Mouse (Mus musculus): Measurements from ENCODE around the gene Adgrv1. TPM values are rescaled to one million over a fixed set of nuclear protein-coding genes. Genes with fewer than 3 reads are reported as not detected.

The Adgrv1 gene
- polyA plus RNA-seq, 1 experiment from 2014 or later = 1.5 TPM

GRCm38 (mm10) chr13:81570241-81570821 lies 62.6 kb downstream of the Adgrv1 start:
- no peaks in the 10 kb centered on the region for H3K36me3 ChIP-seq
- H3K4me3 ChIP-seq = no peak overlapping the region
- DNase-seq (ENCODE audit: low spot score) = no peak
- H3K9me3 ChIP-seq (replicated peaks) = no peaks in the 10 kb centered on the region
- H3K27me3 ChIP-seq (ENCODE audit: low read depth, poor library complexity, severe bottlenecking) = no peaks in the 10 kb centered on the region
- H3K27ac ChIP-seq = no peak overlapping the region
- 73% methylated on average over 12 of the region's 12 CpGs for WGBS
- H3K4me1 ChIP-seq = 0 out of 2 replicates have a peak, but pooled peaks cover 4% of the 10 kb centered on the region

- no peak overlapping the region for H3K27ac ChIP-seq
- H3K4me3 ChIP-seq = no peak overlapping the region
- WGBS = 93% methylated on average over 1 of the region's 1 CpGs
- H3K36me3 ChIP-seq = no peaks in the 10 kb centered on the region
- H3K27me3 ChIP-seq (ENCODE audit: low read depth, poor library complexity, severe bottlenecking) = no peaks in the 10 kb centered on the region
- DNase-seq (ENCODE audit: low spot score) = no peak
- no peaks in the 10 kb centered on the region for H3K4me1 ChIP-seq
- no peaks in the 10 kb centered on the region for H3K9me3 ChIP-seq (replicated peaks)
These were observed 82.9 kb downstream of the Adgrv1 start for GRCm38 (mm10) chr13:81550024-81550423.

- DNase-seq (ENCODE audit: low spot score) = no peak
- no peak overlapping the region for H3K27ac ChIP-seq
- no peaks in the 10 kb centered on the region for H3K36me3 ChIP-seq
- H3K9me3 ChIP-seq (replicated peaks) = no peaks in the 10 kb centered on the region
- no peak overlapping the region for H3K4me3 ChIP-seq
- H3K4me1 ChIP-seq = no peaks in the 10 kb centered on the region
- H3K27me3 ChIP-seq (ENCODE audit: low read depth, poor library complexity, severe bottlenecking) = no peaks in the 10 kb centered on the region
- 92% methylated on average over 2 of the region's 2 CpGs for WGBS
These were observed 98.0 kb downstream of the Adgrv1 start for GRCm38 (mm10) chr13:81534916-81535315.

GRCm38 (mm10) chr13:81526687-81527086 lies 106.3 kb downstream of the Adgrv1 start:
- no peak for DNase-seq (ENCODE audit: low spot score)
- WGBS = 63% methylated on average over 4 of the region's 4 CpGs

GRCm38 (mm10) chr13:81510142-81510541 lies 122.8 kb downstream of the Adgrv1 start:
- H3K4me3 ChIP-seq = no peak overlapping the region
- no peaks in the 10 kb centered on the region for H3K27me3 ChIP-seq (ENCODE audit: low read depth, poor library complexity, severe bottlenecking)
- 93% methylated on average over 7 of the region's 7 CpGs for WGBS
- no peak for DNase-seq (ENCODE audit: low spot score)
- no peaks in the 10 kb centered on the region for H3K4me1 ChIP-seq
- H3K27ac ChIP-seq = no peak overlapping the region
- H3K9me3 ChIP-seq (replicated peaks) = no peaks in the 10 kb centered on the region
- H3K36me3 ChIP-seq = no peaks in the 10 kb centered on the region

More at GRCm38 (mm10) chr13:81526687-81527086, 106.3 kb downstream of the Adgrv1 start:
- Histone ChIP-seq H3K36me3 (no peaks in the 10 kb centered on the region), H3K4me3 (no peak overlapping the region), H3K9me3 (replicated peaks) (no peaks in the 10 kb centered on the region), H3K27me3 (ENCODE audit: low read depth, poor library complexity, severe bottlenecking) (no peaks in the 10 kb centered on the region), H3K27ac (no peak overlapping the region), H3K4me1 (no peaks in the 10 kb centered on the region)

GRCm38 (mm10) chr13:81497035-81497434 lies 135.9 kb downstream of the Adgrv1 start:
- no peak for DNase-seq (ENCODE audit: low spot score)
- no peaks in the 10 kb centered on the region for H3K9me3 ChIP-seq (replicated peaks)

GRCm38 (mm10) chr13:81491971-81492370 lies 141.0 kb downstream of the Adgrv1 start:
- no peaks in the 10 kb centered on the region for H3K9me3 ChIP-seq (replicated peaks)
- WGBS = 91% methylated on average over 7 of the region's 7 CpGs
- DNase-seq (ENCODE audit: low spot score) = no peak
- H3K27ac ChIP-seq = no peak overlapping the region
- no peaks in the 10 kb centered on the region for H3K36me3 ChIP-seq
- no peaks in the 10 kb centered on the region for H3K27me3 ChIP-seq (ENCODE audit: low read depth, poor library complexity, severe bottlenecking)
- H3K4me3 ChIP-seq = no peak overlapping the region
- peaks cover 8% of the 10 kb centered on the region; the same call in 1 of the 2 replicates for H3K4me1 ChIP-seq

More at GRCm38 (mm10) chr13:81497035-81497434, 135.9 kb downstream of the Adgrv1 start:
- H3K36me3 ChIP-seq = no peaks in the 10 kb centered on the region
- no peaks in the 10 kb centered on the region for H3K27me3 ChIP-seq (ENCODE audit: low read depth, poor library complexity, severe bottlenecking)
- no peak overlapping the region for H3K27ac ChIP-seq
- peaks cover 6% of the 10 kb centered on the region; the same call in 1 of the 2 replicates for H3K4me1 ChIP-seq
- H3K4me3 ChIP-seq = no peak overlapping the region
- 66% methylated on average over 3 of the region's 3 CpGs for WGBS

GRCm38 (mm10) chr13:81486980-81487379 lies 146.0 kb downstream of the Adgrv1 start:
- H3K9me3 ChIP-seq (replicated peaks) = no peaks in the 10 kb centered on the region
- peaks cover 7% of the 10 kb centered on the region; the same call in 1 of the 2 replicates for H3K4me1 ChIP-seq
- no peak for DNase-seq (ENCODE audit: low spot score)
- no peak overlapping the region for H3K4me3 ChIP-seq
- H3K27ac ChIP-seq = no peak overlapping the region
- no peaks in the 10 kb centered on the region for H3K36me3 ChIP-seq
- H3K27me3 ChIP-seq (ENCODE audit: low read depth, poor library complexity, severe bottlenecking) = no peaks in the 10 kb centered on the region

GRCm38 (mm10) chr13:81473750-81474149 lies 159.2 kb downstream of the Adgrv1 start:
- H3K27ac ChIP-seq = no peak overlapping the region
- no peaks in the 10 kb centered on the region for H3K36me3 ChIP-seq

GRCm38 (mm10) chr13:81466661-81467060 lies 166.3 kb downstream of the Adgrv1 start:
- H3K4me3 ChIP-seq = no peak overlapping the region
- WGBS = 93% methylated on average over 4 of the region's 4 CpGs
- H3K27ac ChIP-seq = no peak overlapping the region
- H3K4me1 ChIP-seq = no peaks in the 10 kb centered on the region
- DNase-seq (ENCODE audit: low spot score) = no peak
- no peaks in the 10 kb centered on the region for H3K27me3 ChIP-seq (ENCODE audit: low read depth, poor library complexity, severe bottlenecking)
- H3K36me3 ChIP-seq = no peaks in the 10 kb centered on the region
- no peaks in the 10 kb centered on the region for H3K9me3 ChIP-seq (replicated peaks)

More at GRCm38 (mm10) chr13:81473750-81474149, 159.2 kb downstream of the Adgrv1 start:
- DNase-seq (ENCODE audit: low spot score) = no peak
- H3K4me3 ChIP-seq = no peak overlapping the region
- no peaks in the 10 kb centered on the region for H3K27me3 ChIP-seq (ENCODE audit: low read depth, poor library complexity, severe bottlenecking)
- H3K9me3 ChIP-seq (replicated peaks) = no peaks in the 10 kb centered on the region
- H3K4me1 ChIP-seq = no peaks in the 10 kb centered on the region

GRCm38 (mm10) chr13:81465794-81466193 lies 167.2 kb downstream of the Adgrv1 start:
- Histone ChIP-seq H3K27ac (no peak overlapping the region), H3K27me3 (ENCODE audit: low read depth, poor library complexity, severe bottlenecking) (no peaks in the 10 kb centered on the region), H3K4me3 (no peak overlapping the region), H3K36me3 (no peaks in the 10 kb centered on the region), H3K9me3 (replicated peaks) (no peaks in the 10 kb centered on the region), H3K4me1 (no peaks in the 10 kb centered on the region)
- WGBS = 82% methylated on average over 3 of the region's 3 CpGs
- DNase-seq (ENCODE audit: low spot score) = no peak

- Histone ChIP-seq H3K36me3 (no peaks in the 10 kb centered on the region), H3K9me3 (replicated peaks) (no peaks in the 10 kb centered on the region), H3K27me3 (ENCODE audit: low read depth, poor library complexity, severe bottlenecking) (no peaks in the 10 kb centered on the region), H3K27ac (no peak overlapping the region), H3K4me3 (no peak overlapping the region), H3K4me1 (no peaks in the 10 kb centered on the region)
- WGBS = 82% methylated on average over 4 of the region's 4 CpGs
- DNase-seq (ENCODE audit: low spot score) = no peak
These were observed 183.3 kb downstream of the Adgrv1 start for GRCm38 (mm10) chr13:81449630-81450029.

GRCm38 (mm10) chr13:81449198-81449597 lies 183.8 kb downstream of the Adgrv1 start:
- Histone ChIP-seq H3K36me3 (no peaks in the 10 kb centered on the region), H3K9me3 (replicated peaks) (no peaks in the 10 kb centered on the region), H3K27ac (no peak overlapping the region), H3K4me1 (no peaks in the 10 kb centered on the region), H3K27me3 (ENCODE audit: low read depth, poor library complexity, severe bottlenecking) (no peaks in the 10 kb centered on the region), H3K4me3 (no peak overlapping the region)
- 91% methylated on average over 7 of the region's 7 CpGs for WGBS
- no peak for DNase-seq (ENCODE audit: low spot score)

- DNase-seq (ENCODE audit: low spot score) = no peak
- H3K9me3 ChIP-seq (replicated peaks) = no peaks in the 10 kb centered on the region
- H3K4me1 ChIP-seq = no peaks in the 10 kb centered on the region
- H3K36me3 ChIP-seq = no peaks in the 10 kb centered on the region
- no peaks in the 10 kb centered on the region for H3K27me3 ChIP-seq (ENCODE audit: low read depth, poor library complexity, severe bottlenecking)
- no peak overlapping the region for H3K27ac ChIP-seq
- WGBS = 83% methylated on average over 3 of the region's 3 CpGs
- no peak overlapping the region for H3K4me3 ChIP-seq
These were observed 191.5 kb downstream of the Adgrv1 start for GRCm38 (mm10) chr13:81441412-81441811.
